Mouse (Mus musculus) forebrain, postnatal 0 days (tissue): ENCODE results near the gene Prkacb. TPM values are rescaled to one million over a fixed set of nuclear protein-coding genes. Genes with fewer than 3 reads are reported as not detected.

ENCODE experiments used
- ATAC-seq: fragments of 200-750 bp; cut with Nextera tagmentation; 2 replicates; pipeline ENCODE4 v1.8.0; 2017; ENCODE audit warnings: mild to moderate bottlenecking, moderate library complexity
- DNase-seq: peaks from one replicate; pipeline ENCODE4 v3.0.0-alpha.2; 2015
- H3K27ac ChIP-seq: fragments of 300-500 bp; sonication (generic); 2 replicates; pipeline ENCODE4 v1.5.1; 2014; ENCODE audit warnings: low read depth, mild to moderate bottlenecking, antibody characterized with exemption, low read length, moderate library complexity, mixed read lengths
- H3K27me3 ChIP-seq: fragments of 300-500 bp; sonication (generic); 2 replicates; pipeline ENCODE4 v1.6.1; 2014; ENCODE audit warnings: mild to moderate bottlenecking, low read length, mixed read lengths; ENCODE audit not compliant: insufficient read depth
- H3K36me3 ChIP-seq: fragments of 300-500 bp; sonication (generic); 2 replicates; pipeline ENCODE4 v1.6.1; 2014; ENCODE audit warnings: mild to moderate bottlenecking, moderate library complexity; ENCODE audit not compliant: insufficient read depth
- H3K4me1 ChIP-seq: fragments of 300-500 bp; sonication (generic); 2 replicates; pipeline ENCODE4 v1.6.1; 2014; ENCODE audit warnings: antibody characterized with exemption; ENCODE audit not compliant: insufficient read depth
- H3K4me2 ChIP-seq: fragments of 300-500 bp; sonication (generic); 2 replicates; pipeline ENCODE4 v1.6.1; 2014; ENCODE audit warnings: low read depth, mild to moderate bottlenecking, moderate library complexity
- H3K4me3 ChIP-seq: fragments of 300-500 bp; sonication (generic); 2 replicates; pipeline ENCODE4 v1.5.1; 2014; ENCODE audit warnings: low read depth, low read length, mixed read lengths
- H3K9ac ChIP-seq: fragments of 300-500 bp; sonication (generic); 2 replicates; pipeline ENCODE4 v1.6.1; 2014; ENCODE audit warnings: mild to moderate bottlenecking
- H3K9me3 ChIP-seq: fragments of 300-500 bp; sonication (generic); 2 replicates; pipeline ENCODE4 v1.6.1; 2016; ENCODE audit warnings: low read length
- CTCF ChIP-seq: sonication (generic); IDR thresholded peaks from 2 replicates; pipeline ENCODE4 v1.5.1; 2016; ENCODE audit warnings: antibody characterized with exemption, control low read depth, low read depth
- WGBS: fragments of 180-500 bp; shearing (Covaris S2); extraction: QIAGEN DNeasy Blood & Tissue Kit; methylation state at CpG from one replicate; pipeline ENCODE4 v1.1.7; 2014; 5-methylcytosine and 5-hydroxymethylcytosine counted together
- polyA plus RNA-seq: library from polyadenylated mRNA; unstranded; fragments of >200 nt; fragmentation: Nextera tagmentation; extraction: Ambion mirVana; gene quantifications from 2 replicates; pipeline ENCODE4 v1.2.1, GENCODE M21; 2015
- total RNA-seq: library from RNA; depleted of rRNA; stranded (reverse); fragments of >200 nt; gene quantifications from 2 replicates; pipeline ENCODE4 v1.2.3, GENCODE M21; 2014

The Prkacb gene
- total and polyA plus RNA-seq, 2 experiments from 2014 or later, result 208 to 369 TPM

DNA sequence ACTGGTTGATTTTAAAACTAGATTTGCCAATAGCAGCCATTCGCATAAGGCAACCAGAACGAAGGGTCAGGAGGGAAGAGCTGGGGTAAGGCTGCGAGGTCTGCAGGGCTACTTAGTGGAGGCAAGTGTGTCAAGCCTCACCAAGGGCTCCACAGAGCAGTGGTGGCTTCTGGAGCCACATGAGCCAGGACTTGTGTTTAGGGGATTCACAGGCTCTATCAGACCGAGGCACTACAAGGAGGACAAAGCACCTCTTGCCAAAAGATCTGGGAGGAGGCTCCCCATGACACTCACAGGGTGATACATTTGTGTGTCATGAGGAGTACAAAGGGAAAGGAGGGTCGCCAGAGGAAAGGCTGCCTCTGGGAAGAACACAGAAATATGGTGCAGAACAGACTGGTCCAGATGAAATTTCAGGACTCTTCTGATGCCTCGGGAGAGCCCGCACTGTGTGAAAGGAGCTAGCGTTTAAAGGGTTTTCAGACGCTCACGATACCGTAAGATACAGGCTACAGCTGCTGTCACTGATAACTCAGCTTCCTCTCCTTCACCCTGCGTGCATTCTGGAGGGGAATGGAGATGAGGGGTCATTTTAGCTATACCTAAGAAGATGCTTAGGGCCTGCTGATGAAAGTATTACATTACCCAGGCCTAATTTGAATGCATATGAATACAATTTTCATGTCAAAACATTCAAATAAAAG, 19.1 kb downstream of the Prkacb start:
- no peak for ATAC-seq
- Histone ChIP-seq H3K27me3 (no peaks in the 10 kb centered on the region), H3K4me3 (no peak overlapping the region), H3K4me1 (no peaks in the 10 kb centered on the region), H3K9me3 (no peaks in the 10 kb centered on the region), H3K27ac (no peak overlapping the region), H3K4me2 (no peak overlapping the region), H3K36me3 (0 out of 2 replicates have a peak, but pooled peaks cover 3% of the 10 kb centered on the region), H3K9ac (no peak overlapping the region)
- no peak for DNase-seq
- WGBS, result 89% methylated on average over 12 of the region's 12 CpGs
- TF ChIP-seq CTCF, result no peak

- peak; percentile 66 for ATAC-seq
- 67% methylated on average over 3 of the region's 3 CpGs for WGBS
- Histone ChIP-seq H3K27ac (no peak overlapping the region), H3K4me3 (no peak overlapping the region), H3K36me3 (0 out of 2 replicates have a peak, but pooled peaks cover 3% of the 10 kb centered on the region), H3K4me2 (no peak overlapping the region), H3K9ac (no peak overlapping the region), H3K9me3 (no peaks in the 10 kb centered on the region), H3K27me3 (no peaks in the 10 kb centered on the region), H3K4me1 (no peaks in the 10 kb centered on the region)
- peak; percentile 70 for TF ChIP-seq CTCF
- DNase-seq, result peak; percentile 64
Observed at GRCm38 (mm10) chr3:146792144-146792748, 20.5 kb downstream of the Prkacb start.

GRCm38 (mm10) chr3:146784233-146784632, 28.6 kb downstream of the Prkacb start:
- 0 out of 2 replicates have a peak, but pooled peaks have one; percentile 19 for ATAC-seq
- Histone ChIP-seq H3K27me3 (no peaks in the 10 kb centered on the region), H3K4me1 (no peaks in the 10 kb centered on the region), H3K36me3 (no peaks in the 10 kb centered on the region), H3K4me2 (no peak overlapping the region), H3K9ac (no peak overlapping the region), H3K9me3 (no peaks in the 10 kb centered on the region), H3K27ac (0 out of 2 replicates have a peak overlapping the region, but pooled peaks have one; percentile 9), H3K4me3 (no peak overlapping the region)
- no peak for DNase-seq
- TF ChIP-seq CTCF, result no peak
- 79% methylated on average over 3 of the region's 3 CpGs for WGBS

DNA sequence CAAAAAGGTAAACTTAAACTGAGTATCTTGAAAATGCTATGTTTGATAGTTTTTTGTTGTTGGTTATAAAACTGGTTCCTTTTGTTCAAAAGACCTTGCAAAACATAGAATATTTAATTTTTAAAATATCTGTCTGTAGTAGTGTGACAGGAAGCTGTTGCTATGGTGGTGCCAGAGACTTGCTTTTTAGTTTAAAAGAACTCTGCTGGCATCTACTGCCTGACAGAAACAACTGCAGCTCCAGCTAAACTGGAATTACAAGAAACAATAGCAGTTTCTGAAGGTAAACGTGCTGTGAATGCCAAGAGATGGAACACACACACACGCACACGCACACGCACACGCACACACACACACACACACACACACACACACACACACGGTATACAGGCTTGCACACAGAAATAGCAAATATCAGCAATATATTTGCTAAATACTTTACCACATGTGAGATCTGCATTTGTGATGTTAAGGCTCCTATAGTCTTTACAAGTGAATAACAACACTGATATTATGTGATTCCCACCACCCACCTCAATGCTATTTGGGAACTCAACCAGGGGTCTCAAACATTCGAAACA, 29.1 kb downstream of the Prkacb start:
- H3K4me2 ChIP-seq, result no peak overlapping the region
- no peaks in the 10 kb centered on the region for H3K9me3 ChIP-seq
- H3K27me3 ChIP-seq, result no peaks in the 10 kb centered on the region
- 0 out of 2 replicates have a peak overlapping the region, but pooled peaks have one; percentile 9 for H3K27ac ChIP-seq
- no peak overlapping the region for H3K4me3 ChIP-seq
- peak; percentile 76 for TF ChIP-seq CTCF
- H3K36me3 ChIP-seq, result no peaks in the 10 kb centered on the region
- H3K4me1 ChIP-seq, result 0 out of 2 replicates have a peak, but pooled peaks cover under 1% of the 10 kb centered on the region
- WGBS, result 63% methylated on average over 7 of the region's 7 CpGs
- peak; percentile 70 for DNase-seq
- peak; percentile 92 for ATAC-seq
- H3K9ac ChIP-seq, result no peak overlapping the region

GRCm38 (mm10) chr3:146782548-146782947, 30.2 kb downstream of the Prkacb start:
- peak; percentile 34 for TF ChIP-seq CTCF
- H3K27me3 ChIP-seq, result no peaks in the 10 kb centered on the region
- H3K9ac ChIP-seq, result no peak overlapping the region
- 24% methylated on average over 6 of the region's 6 CpGs for WGBS
- no peak for DNase-seq
- H3K36me3 ChIP-seq, result no peaks in the 10 kb centered on the region
- peak; percentile 61 for ATAC-seq
- no peak overlapping the region for H3K4me3 ChIP-seq
- H3K27ac ChIP-seq, result no peak overlapping the region
- no peak overlapping the region for H3K4me2 ChIP-seq
- no peaks in the 10 kb centered on the region for H3K9me3 ChIP-seq
- 0 out of 2 replicates have a peak, but pooled peaks cover 7% of the 10 kb centered on the region for H3K4me1 ChIP-seq

- DNase-seq (no peak), ATAC-seq (no peak; the same call in 1 of the 2 replicates)
- Histone ChIP-seq H3K27me3 (no peaks in the 10 kb centered on the region), H3K36me3 (no peaks in the 10 kb centered on the region), H3K27ac (0 out of 2 replicates have a peak overlapping the region, but pooled peaks have one; percentile 2), H3K9ac (0 out of 2 replicates have a peak overlapping the region, but pooled peaks have one; percentile 6), H3K4me1 (0 out of 2 replicates have a peak, but pooled peaks cover 7% of the 10 kb centered on the region), H3K4me3 (no peak overlapping the region), H3K9me3 (no peaks in the 10 kb centered on the region), H3K4me2 (no peak overlapping the region)
- WGBS, result 16% methylated on average over 11 of the region's 11 CpGs
- no peak for TF ChIP-seq CTCF
Observed at GRCm38 (mm10) chr3:146781131-146781530, 31.7 kb downstream of the Prkacb start.
